Mouse (Mus musculus): ENCODE measurements at regions not wholly inside any gene's neighbourhood (a gene's known extent, or its start where the extent isn't known, plus 50 kb on each side); places are given as distances from the start of the nearest gene placed in this dataset.

DNA sequence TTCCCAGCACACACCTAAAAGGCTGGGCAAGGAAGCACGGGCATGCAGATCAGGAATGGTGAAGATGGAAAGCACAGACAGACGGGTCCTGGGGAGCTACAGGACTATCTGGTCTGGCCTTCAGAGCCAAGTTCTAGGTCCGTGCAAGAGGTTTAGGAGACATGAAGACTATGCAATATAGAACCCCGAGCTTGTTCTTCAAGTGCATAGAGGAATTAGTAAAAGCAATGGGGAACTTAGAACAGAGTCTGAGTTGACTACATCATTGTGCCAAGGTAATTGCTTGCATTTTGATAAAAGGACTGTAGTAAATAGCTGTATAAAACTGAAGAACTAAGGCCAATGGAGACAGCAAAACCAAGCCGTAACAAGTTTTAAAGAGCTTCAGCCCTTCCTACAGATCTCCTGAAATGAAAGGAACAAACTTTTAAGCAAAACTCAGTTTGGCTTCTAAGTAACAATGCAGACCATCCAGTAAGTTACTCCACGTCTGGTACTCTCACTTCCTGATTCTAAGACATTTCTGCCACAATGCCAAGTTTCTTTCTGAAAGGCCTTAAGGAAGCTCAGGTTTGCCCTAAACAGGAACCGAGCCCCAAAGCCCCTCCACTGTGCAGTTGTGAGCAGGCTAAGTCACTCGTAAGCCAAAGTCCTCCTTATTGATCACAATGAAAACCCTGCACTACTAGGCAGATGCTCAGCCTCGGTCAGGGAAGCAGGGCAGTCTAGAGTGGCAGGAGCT is 234.0 kb upstream of the Smim15 start:
- Histone ChIP-seq H3K36me3 (ENCODE audit: control insufficient read depth, insufficient read depth, low read length, poor library complexity, severe bottlenecking) (no peaks in the 10 kb centered on the region), H3K4me1 (ENCODE audit: control insufficient read depth in 2 of 2, insufficient read depth in 2 of 2, low read length in 2 of 2, poor library complexity in 1 of 2) (peaks cover 0 to 2% of the 10 kb centered on the region in 2 experiments; a peak in 1 of 4 replicates), H3K4me3 (ENCODE audit: insufficient read depth in 1 of 2, low read depth in 1 of 2, low read length in 2 of 2, poor library complexity in 1 of 2, severe bottlenecking in 1 of 2) (no peak overlapping the region), H3K9ac (ENCODE audit: insufficient read depth, low read depth, low read length, poor library complexity, severe bottlenecking) (no peak overlapping the region), H3K9me3 (ENCODE audit: control insufficient read depth, insufficient read depth, low read depth, low read length) (no peaks in the 10 kb centered on the region), H3K27ac (ENCODE audit: insufficient read depth, low read depth, low read length, poor library complexity, severe bottlenecking) (no peak overlapping the region)
- no peak for DNase-seq (ENCODE audit: low read depth, low spot score)
- in situ Hi-C loops (cut with MboI; ENCODE audit: low sequenced_read_pairs in 2 of 2, unreplicated experiment in 2 of 2) = no loop called here
- no peak for TF ChIP-seq MAFK (IDR thresholded peaks at IDR 0.05; ENCODE audit: insufficient read depth, low read depth, low read length)

DNA sequence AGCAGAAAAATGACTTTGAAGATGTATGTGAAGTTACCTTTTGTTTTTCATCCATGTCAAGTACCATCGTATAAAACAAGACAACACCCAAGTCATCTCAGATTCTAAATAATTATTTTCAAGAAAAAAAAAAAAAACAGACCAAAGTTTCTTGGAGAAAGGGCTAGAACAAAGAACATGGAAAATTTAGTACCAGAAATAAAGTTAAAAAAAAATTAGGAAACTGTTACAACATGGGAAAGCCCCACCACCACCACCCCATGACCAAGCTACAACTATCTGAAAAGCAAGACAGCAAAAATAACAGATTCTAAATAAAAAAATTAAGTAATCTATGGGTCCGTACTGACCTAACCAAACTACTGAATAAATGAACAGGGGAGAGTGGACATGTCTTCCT is 235.3 kb upstream of the Smim15 start:
- H3K36me3 ChIP-seq (ENCODE audit: control insufficient read depth, insufficient read depth, low read length, poor library complexity, severe bottlenecking) = no peaks in the 10 kb centered on the region
- H3K4me1 ChIP-seq (ENCODE audit: control insufficient read depth in 2 of 2, insufficient read depth in 2 of 2, low read length in 2 of 2, poor library complexity in 1 of 2) = peaks cover 0 to 2% of the 10 kb centered on the region in 2 experiments; a peak in 1 of 4 replicates
- no peak overlapping the region for H3K4me3 ChIP-seq (ENCODE audit: insufficient read depth in 1 of 2, low read depth in 1 of 2, low read length in 2 of 2, poor library complexity in 1 of 2, severe bottlenecking in 1 of 2)
- H3K9me3 ChIP-seq (ENCODE audit: control insufficient read depth, insufficient read depth, low read depth, low read length) = no peaks in the 10 kb centered on the region
- DNase-seq (ENCODE audit: low read depth, low spot score) = no peak
- H3K27ac ChIP-seq (ENCODE audit: insufficient read depth, low read depth, low read length, poor library complexity, severe bottlenecking) = no peak overlapping the region
- no peak overlapping the region for H3K9ac ChIP-seq (ENCODE audit: insufficient read depth, low read depth, low read length, poor library complexity, severe bottlenecking)
- TF ChIP-seq ZC3H11A (IDR thresholded peaks at IDR 0.05; ENCODE audit: borderline replicate concordance, low read depth, low read length) (no peak), CHD2 (IDR thresholded peaks at IDR 0.05; ENCODE audit: low read depth, low read length) (no peak), MAFK (IDR thresholded peaks at IDR 0.05; ENCODE audit: insufficient read depth, low read depth, low read length) (no peak), HCFC1 (IDR thresholded peaks at IDR 0.05; ENCODE audit: borderline replicate concordance, insufficient read depth, low read length) (no peak), ZNF384 (IDR thresholded peaks at IDR 0.05; ENCODE audit: low read depth, low read length) (no peak)
- in situ Hi-C loops (cut with MboI; ENCODE audit: low sequenced_read_pairs in 2 of 2, unreplicated experiment in 2 of 2) = no loop called here

DNA sequence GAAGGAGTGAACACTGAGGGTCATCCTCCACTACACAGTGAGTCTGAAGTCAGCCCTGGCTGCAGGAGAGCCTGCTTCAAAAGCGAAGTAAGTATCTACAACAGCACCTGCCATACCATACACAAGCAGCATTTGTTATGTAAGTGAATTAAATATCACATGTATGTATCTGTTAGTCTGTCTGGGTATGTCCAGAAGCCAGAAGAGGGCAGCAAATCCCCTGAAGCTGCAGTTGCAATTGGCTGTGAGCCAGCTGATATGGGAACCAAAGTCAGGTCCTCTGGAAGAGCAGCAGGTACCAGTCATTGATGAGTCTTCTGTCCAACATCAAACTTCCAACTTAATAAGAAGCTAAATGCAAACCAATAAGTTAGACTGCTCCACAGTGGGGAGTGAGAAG is 239.8 kb upstream of the Smim15 start:
- Histone ChIP-seq H3K27ac (ENCODE audit: insufficient read depth, low read depth, low read length, poor library complexity, severe bottlenecking) (no peak overlapping the region), H3K4me3 (ENCODE audit: insufficient read depth in 1 of 2, low read depth in 1 of 2, low read length in 2 of 2, poor library complexity in 1 of 2, severe bottlenecking in 1 of 2) (no peak overlapping the region), H3K36me3 (ENCODE audit: control insufficient read depth, insufficient read depth, low read length, poor library complexity, severe bottlenecking) (no peaks in the 10 kb centered on the region), H3K4me1 (ENCODE audit: control insufficient read depth in 2 of 2, insufficient read depth in 2 of 2, low read length in 2 of 2, poor library complexity in 1 of 2) (no peaks in the 10 kb centered on the region), H3K9me3 (ENCODE audit: control insufficient read depth, insufficient read depth, low read depth, low read length) (no peaks in the 10 kb centered on the region), H3K9ac (ENCODE audit: insufficient read depth, low read depth, low read length, poor library complexity, severe bottlenecking) (no peak overlapping the region)
- no peak for TF ChIP-seq ZC3H11A (IDR thresholded peaks at IDR 0.05; ENCODE audit: borderline replicate concordance, low read depth, low read length)
- TF ChIP-seq HCFC1 (IDR thresholded peaks at IDR 0.05; ENCODE audit: borderline replicate concordance, insufficient read depth, low read length) = no peak
- no peak for TF ChIP-seq ZNF384 (IDR thresholded peaks at IDR 0.05; ENCODE audit: low read depth, low read length)
- TF ChIP-seq MAFK (IDR thresholded peaks at IDR 0.05; ENCODE audit: insufficient read depth, low read depth, low read length) = no peak
- TF ChIP-seq CHD2 (IDR thresholded peaks at IDR 0.05; ENCODE audit: low read depth, low read length) = no peak
- in situ Hi-C loops (cut with MboI; ENCODE audit: low sequenced_read_pairs in 2 of 2, unreplicated experiment in 2 of 2) = no loop called here
- no peak for DNase-seq (ENCODE audit: low read depth, low spot score)

DNA sequence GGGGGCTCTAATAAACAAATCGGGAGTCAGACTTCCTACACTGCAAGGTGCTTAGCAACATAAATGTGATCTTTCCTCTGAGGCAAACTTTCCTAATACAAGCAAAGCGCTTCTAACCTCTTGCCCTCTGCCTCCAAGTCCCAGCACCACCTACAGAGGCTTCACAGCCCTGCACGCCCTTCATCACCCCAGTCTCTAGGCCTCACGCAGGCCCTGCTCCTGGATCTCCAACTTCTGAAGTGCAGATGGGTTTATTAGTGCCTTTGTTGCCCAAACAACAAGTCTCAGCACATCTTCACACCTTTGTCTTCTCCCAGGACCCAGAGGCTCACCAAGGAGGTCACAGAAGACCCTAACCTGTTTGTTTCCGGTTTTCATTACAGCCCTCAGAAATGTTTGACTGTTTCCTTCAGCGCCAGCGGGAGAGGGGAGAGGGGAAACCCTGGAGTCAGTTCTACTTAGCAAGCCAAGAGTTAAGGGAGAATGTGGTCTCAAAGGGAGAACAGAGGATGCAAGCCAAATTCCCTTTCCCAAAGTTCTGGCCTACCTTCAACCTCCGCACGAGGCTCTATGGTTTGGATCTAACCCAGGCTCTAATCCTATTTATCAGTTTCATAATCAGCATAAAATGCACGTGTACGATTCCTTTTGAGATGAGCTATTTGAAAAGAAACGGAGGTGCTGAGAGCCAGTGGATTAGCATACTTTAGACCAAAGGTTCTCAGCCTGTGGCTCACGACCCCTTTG is 244.9 kb upstream of the Smim15 start:
- H3K4me3 ChIP-seq (ENCODE audit: insufficient read depth in 1 of 2, low read depth in 1 of 2, low read length in 2 of 2, poor library complexity in 1 of 2, severe bottlenecking in 1 of 2) = no peak overlapping the region
- peaks cover 0 to 4% of the 10 kb centered on the region in 2 experiments; a peak in 1 of 4 replicates for H3K4me1 ChIP-seq (ENCODE audit: control insufficient read depth in 2 of 2, insufficient read depth in 2 of 2, low read length in 2 of 2, poor library complexity in 1 of 2)
- no peaks in the 10 kb centered on the region for H3K36me3 ChIP-seq (ENCODE audit: control insufficient read depth, insufficient read depth, low read length, poor library complexity, severe bottlenecking)
- TF ChIP-seq ZC3H11A (IDR thresholded peaks at IDR 0.05; ENCODE audit: borderline replicate concordance, low read depth, low read length) (no peak), MAFK (IDR thresholded peaks at IDR 0.05; ENCODE audit: insufficient read depth, low read depth, low read length) (no peak), HCFC1 (IDR thresholded peaks at IDR 0.05; ENCODE audit: borderline replicate concordance, insufficient read depth, low read length) (no peak), ZNF384 (IDR thresholded peaks at IDR 0.05; ENCODE audit: low read depth, low read length) (no peak), CHD2 (IDR thresholded peaks at IDR 0.05; ENCODE audit: low read depth, low read length) (no peak)
- in situ Hi-C loops (cut with MboI; ENCODE audit: low sequenced_read_pairs in 2 of 2, unreplicated experiment in 2 of 2) = no loop called here
- no peak for DNase-seq (ENCODE audit: low read depth, low spot score)
- H3K9me3 ChIP-seq (ENCODE audit: control insufficient read depth, insufficient read depth, low read depth, low read length) = no peaks in the 10 kb centered on the region
- H3K9ac ChIP-seq (ENCODE audit: insufficient read depth, low read depth, low read length, poor library complexity, severe bottlenecking) = no peak overlapping the region
- H3K27ac ChIP-seq (ENCODE audit: insufficient read depth, low read depth, low read length, poor library complexity, severe bottlenecking) = no peak overlapping the region
